Mouse (Mus musculus) kidney, adult 2 months (tissue): ENCODE results near the gene Ccdc88b.

Experiments used
- CTCF ChIP-seq: fragments of 200-500 bp; conservative IDR thresholded peaks from 2 replicates; pipeline ENCODE4 v1.5.1; 2011; ENCODE audit warnings: low read depth, mild to moderate bottlenecking, control low read depth, low read length, moderate library complexity, mixed read lengths; ENCODE audit not compliant: insufficient read depth, insufficient read length
- POLR2A ChIP-seq: fragments of 200-500 bp; IDR thresholded peaks from one replicate; pipeline ENCODE4 v1.6.1; 2011; ENCODE audit warnings: low read depth, low read length, control low read depth

DNA sequence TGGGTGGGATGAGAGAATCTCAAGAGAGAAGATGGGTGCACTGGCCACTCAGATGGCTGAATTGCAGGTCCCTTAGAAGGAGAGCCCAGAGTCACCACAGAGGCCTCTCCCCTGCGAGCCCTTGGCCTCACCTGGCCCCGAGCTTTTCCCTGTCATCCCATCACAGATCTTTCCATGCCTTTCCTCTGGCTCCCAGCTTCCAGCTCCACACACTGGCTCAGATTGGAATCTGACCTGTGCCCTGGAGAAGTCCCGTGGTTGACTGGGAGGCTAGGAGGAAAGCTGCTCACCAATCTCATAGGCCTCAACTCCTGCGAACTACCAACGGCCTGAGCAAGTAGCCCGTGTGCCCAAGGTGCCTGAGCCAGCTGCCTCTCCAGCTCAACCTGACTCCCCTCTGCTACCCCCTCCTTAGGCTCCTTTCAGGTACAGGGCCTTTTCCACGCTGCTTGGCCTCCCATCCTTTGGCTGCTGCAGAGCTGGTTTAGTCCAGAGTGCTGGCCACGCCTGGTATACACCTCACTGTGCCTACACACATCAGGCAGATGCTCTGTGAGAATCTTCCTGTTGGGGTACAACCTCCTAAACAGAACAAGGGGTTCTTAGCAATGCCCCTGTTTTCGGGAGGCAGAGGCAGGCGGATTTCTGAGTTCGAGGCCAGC lies 47.6 kb upstream of the Ccdc88b start:
- TF ChIP-seq CTCF = no peak
- TF ChIP-seq POLR2A = no peak
